Mouse (Mus musculus): ENCODE results near the gene Rb1.

DNA sequence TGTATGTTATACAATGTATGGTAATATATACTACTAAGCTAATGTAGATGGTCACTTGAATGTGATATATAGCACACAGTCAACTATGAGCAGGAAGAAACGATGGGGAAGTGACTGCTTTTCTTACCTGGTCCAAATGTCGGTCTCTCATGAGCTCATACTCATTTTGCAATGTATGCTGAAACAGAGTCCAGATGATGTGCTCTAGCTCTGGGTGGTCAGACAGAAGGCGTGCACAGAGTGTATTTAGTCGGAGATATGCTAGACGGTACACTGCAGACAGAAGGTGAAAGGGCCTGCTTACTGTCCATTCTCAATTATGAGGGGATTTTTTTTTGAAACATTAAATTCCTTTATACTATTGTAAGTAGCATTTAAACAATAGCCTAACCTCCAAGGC, 114.1 kb downstream of the Rb1 start:
- TF ChIP-seq TCF12 (IDR thresholded peaks at IDR 0.05; ENCODE audit: insufficient read depth, poor library complexity, severe bottlenecking) (no peak), POLR2AphosphoS2 (IDR thresholded peaks at IDR 0.05; ENCODE audit: insufficient read length, low read depth) (no peak), MYOD1 (IDR thresholded peaks at IDR 0.05; ENCODE audit: control insufficient read depth in 1 of 3, insufficient read length in 2 of 3, low read depth in 2 of 3) (no peak), POLR2A (IDR thresholded peaks at IDR 0.05; ENCODE audit: insufficient read length, low read depth) (no peak), MAX (IDR thresholded peaks at IDR 0.05; ENCODE audit: low read depth) (no peak), E2F4 (IDR thresholded peaks at IDR 0.05; ENCODE audit: insufficient read depth) (no peak), TCF3 (IDR thresholded peaks at IDR 0.05; ENCODE audit: insufficient read length, low read depth) (no peak)
